Mouse (Mus musculus) testis, adult 2 months (tissue): Measurements from ENCODE around the gene Rimklb.

Experiments
- CTCF ChIP-seq: fragments of 200-500 bp; IDR thresholded peaks from 2 replicates; pipeline ENCODE4 v1.5.1; 2012; ENCODE audit warnings: low read depth, mild to moderate bottlenecking, inconsistent platforms, low read length, moderate library complexity; ENCODE audit not compliant: control insufficient read depth, insufficient read depth, insufficient replicate concordance
- POLR2A ChIP-seq: fragments of 200-500 bp; IDR thresholded peaks from 2 replicates; pipeline ENCODE4 v1.6.1; 2012; ENCODE audit warnings: low read depth, mild to moderate bottlenecking, inconsistent platforms, low read length, moderate library complexity; ENCODE audit not compliant: control insufficient read depth

DNA sequence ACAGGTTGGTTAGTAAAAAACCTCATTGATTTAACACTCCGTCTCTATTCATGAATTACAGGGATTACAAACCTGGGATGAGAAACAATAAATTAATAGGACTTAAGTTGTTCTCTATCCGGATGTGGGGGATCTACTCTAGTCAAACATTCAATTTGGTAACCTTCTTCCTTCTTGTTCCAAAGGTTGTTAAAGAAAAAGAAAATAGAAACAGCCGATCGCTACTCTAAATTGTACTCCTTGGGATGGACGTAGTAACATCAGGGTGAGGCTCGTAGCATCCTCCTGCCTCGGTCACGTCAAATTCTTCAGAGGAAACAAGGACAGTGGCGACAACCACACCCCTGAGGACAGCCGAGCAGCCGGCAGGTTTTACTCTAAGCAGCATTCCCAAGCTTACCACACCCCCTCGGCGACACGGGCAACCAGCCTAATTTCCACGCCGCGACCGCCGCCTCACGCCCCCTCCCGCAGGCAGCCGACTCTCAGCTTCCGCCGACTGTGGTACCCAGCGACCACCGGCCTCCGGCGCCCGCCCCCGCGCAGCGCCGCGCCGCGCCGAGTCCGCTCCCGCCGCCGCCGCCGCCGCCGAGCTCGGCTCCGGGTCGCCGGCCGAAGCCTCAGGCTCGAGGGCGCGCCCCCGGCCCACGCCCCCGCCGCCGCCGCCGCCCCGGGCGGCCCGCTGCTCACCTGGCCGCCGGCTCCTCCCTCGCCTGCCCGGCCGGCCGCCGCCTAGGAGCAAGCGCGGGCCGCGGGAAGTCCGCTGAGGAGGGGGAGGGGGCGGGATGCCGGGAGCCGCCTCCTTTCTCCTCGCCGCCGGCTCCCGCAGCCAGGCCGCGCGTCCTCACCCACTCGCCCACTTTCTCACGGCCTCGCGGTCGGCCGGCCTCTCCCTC, 12.9 kb downstream of the Rimklb start:
- no peak for TF ChIP-seq CTCF
- no peak; the same call in 1 of the 2 replicates for TF ChIP-seq POLR2A
